Mouse (Mus musculus) kidney, postnatal 14 days (tissue): ENCODE measurements at regions not wholly inside any gene's neighbourhood (a gene's known extent, or its start where the extent isn't known, plus 50 kb on each side); places are given as distances from the start of the nearest gene placed in this dataset.

Experiments used
- DNase-seq: peaks from one replicate; pipeline ENCODE4 v3.0.0; 2022; ENCODE audit warnings: mixed read lengths

GRCm38 (mm10) chr3:14952169-14952729 is 66.2 kb downstream of the Car2 start:
- DNase-seq = no peak

GRCm38 (mm10) chr3:14952951-14953350 is 66.9 kb downstream of the Car2 start:
- no peak for DNase-seq

DNA sequence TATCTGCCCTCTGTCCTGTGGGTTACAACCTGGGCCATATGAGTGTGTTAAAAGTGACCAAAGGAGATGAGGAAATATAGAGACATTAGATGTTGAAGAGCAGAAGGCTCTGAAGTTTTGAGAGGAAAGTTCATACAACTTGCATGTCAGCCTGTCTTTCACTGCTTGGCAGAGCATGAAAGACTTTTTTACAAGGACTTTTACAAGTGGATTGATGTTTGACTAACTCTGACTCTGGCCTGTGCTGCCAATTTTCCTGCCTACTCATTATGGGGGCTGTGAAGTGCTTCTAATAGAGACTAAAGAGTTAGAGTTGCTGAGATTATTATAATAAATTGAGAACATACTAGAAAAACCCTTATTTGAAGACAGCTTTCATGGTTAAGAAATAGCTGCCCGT is 71.4 kb downstream of the Car2 start:
- DNase-seq = peak; percentile 52

DNA sequence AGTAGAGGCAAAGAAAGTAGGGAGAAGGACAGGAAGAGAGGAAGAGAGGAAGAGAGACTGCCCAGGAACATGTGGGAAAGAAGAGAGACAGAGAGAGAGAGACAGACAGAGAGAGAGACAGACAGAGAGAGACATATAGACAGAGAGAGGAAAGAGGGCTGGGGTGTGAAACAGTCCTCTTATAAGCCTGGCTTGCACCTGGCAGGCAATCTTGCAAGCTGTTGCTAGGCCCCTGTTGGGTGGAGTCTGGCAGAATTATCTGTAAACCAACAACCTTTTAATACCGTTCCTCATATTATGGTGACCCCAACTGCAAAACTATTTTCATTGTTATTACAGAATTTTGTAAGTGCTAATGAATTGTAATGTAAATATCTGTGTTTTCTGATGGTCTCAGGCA is 72.2 kb downstream of the Car2 start:
- DNase-seq = no peak

DNA sequence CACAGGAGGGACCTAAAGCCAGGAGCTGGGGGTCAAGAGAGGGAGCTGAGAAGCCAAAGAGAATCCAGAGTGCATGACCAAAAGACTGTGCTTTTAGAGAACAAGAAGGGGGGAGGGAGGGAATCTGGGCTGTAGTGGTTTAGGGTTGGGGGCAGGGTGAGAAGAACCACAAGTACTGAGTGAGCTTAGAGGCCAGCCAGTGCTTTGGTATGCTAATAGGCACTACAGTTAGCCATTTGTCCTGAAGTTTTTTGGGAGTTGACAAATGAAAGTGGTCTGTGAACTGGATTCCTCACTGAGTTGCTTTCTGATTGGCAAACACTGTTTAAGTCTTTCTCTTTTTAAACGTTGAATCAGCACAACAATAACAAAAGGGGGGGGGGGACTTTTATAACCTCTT is 73.5 kb downstream of the Car2 start:
- peak; percentile 37 for DNase-seq

DNA sequence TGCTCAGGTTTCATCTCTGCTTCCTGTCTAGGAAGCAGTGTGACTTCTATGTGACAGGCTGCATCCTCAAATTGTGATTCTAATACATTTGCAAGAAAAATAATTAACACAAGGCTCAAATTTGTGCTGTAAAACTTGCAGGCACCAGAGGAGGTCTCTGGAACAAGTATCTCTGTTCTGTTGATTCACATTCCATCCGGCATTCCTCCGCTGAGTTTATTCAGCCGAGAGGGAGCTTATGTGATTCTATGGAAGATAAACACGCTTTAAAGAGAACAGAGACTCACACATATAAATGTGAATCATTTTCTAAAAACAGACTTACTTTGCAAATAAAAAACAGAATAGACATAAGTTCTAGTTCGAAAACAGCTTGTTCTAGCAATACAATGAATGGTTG is 78.7 kb downstream of the Car2 start:
- DNase-seq = no peak

DNA sequence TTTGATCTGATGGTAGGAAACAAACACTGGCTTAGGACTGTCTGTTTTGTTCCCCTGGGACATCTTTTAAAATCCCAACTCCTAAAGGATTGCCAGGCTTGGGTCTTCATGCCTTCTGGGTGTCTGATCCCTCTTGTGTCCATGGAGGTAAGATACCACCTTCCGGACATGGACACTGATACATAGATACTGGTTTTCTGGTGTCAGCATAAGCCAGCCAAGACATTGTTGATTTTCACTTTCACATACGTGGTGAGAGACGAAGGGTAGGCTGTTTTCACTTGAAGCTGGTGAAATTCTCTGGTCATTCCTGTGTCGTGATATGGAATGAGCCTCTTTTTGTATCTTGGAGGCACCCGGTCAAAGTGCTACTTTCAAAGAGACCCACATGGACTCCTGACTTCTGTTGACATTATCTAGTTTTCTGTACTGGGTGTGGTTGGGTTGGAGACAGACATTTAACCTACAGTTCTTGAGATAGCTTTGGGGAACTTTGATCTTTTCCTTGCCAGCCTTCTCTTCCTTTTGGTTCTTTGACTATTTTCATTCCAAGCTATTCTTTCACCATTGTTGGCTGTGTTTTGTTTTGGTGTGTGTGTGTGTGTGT is 79.5 kb downstream of the Car2 start:
- no peak for DNase-seq

GRCm38 (mm10) chr3:14967235-14967634 is 81.2 kb downstream of the Car2 start:
- DNase-seq = peak; percentile 44

GRCm38 (mm10) chr3:14968345-14968744 is 82.3 kb downstream of the Car2 start:
- no peak for DNase-seq

- DNase-seq = no peak
Observed at GRCm38 (mm10) chr3:14969698-14970097, 83.6 kb downstream of the Car2 start.

- DNase-seq = no peak
Observed at GRCm38 (mm10) chr3:14971647-14972046, 85.6 kb downstream of the Car2 start.

DNA sequence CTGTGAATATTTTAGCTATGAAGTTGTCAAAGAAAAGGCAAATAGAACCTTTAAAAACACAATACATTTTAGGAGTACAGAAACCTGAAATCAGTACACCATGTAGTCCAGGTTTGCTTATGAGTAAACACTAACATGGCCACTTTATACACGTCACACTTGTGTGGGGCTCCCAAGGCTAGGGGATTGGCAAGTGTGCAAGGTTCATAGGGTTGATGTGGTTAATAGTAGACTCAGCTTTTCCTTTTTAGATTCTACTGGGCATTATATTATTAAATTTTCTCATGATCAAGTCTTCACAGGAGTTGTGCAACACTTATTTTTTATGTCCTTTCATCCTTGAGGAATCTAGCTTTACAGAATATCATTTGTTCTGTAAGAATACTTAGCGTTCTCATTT is 88.7 kb downstream of the Car2 start:
- DNase-seq = no peak

DNA sequence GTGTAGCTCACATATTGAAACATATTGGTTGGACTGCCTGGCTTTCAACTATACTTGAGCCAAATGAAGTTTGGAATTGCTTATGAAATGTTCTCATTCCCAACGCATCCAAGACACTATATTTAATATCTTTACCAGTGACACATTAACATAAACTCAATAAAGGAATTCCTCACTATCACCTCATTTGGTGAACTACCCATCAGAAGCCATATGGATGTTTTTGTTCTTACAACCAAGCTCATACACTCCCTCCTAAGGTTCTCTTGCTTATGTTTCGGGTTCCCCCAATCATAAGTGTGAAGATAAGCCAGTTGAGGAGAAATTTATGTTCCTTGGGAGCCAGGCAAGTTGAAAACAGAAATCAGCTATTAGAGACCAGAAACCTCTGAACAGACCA is 89.1 kb downstream of the Car2 start:
- no peak for DNase-seq

- DNase-seq = no peak
Observed at GRCm38 (mm10) chr3:14979116-14979613, 93.1 kb downstream of the Car2 start.

DNA sequence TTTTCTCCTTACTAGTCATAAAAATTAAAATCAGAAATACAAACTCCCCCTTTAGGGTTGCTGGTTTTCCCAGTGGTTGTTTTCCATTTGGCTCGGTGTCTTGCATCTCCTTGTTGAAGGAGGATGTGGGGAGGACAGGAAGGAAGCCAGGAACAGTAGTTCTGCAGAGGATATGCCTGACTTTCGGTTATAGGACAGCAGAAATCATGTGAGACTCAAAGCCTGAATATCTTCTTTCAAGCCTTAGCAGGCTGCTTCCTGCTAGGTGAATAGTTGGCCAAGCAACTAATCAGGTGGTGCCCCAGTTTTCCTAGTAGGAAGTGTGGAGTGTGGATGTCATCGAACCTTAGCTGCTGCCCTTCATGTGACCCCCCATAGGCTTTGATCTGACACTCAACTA is 103.6 kb downstream of the Car2 start:
- peak; percentile 6 for DNase-seq

GRCm38 (mm10) chr3:14993936-14994335 is 107.9 kb downstream of the Car2 start:
- no peak for DNase-seq

DNA sequence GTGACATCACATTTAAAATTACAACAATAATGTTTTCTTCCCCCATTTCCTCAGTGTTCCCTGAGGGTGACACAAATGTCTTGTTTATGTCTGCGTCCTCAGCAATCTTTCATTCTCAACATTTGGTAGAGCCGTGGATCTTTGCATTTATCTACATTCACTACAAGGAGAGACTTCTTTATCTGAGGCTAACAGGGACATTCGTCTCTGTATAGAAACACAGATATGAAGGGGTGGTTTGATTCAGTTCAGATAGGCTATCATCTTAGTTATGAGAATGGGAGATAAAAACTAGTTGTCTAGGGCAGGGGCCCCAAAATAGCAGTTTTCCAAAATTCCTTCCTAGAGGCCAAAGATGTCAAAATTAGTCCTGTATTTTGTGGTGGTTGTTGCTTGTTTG is 111.2 kb downstream of the Car2 start:
- no peak for DNase-seq

- no peak for DNase-seq
Observed at GRCm38 (mm10) chr3:14998521-14998920, 112.4 kb downstream of the Car2 start.

DNA sequence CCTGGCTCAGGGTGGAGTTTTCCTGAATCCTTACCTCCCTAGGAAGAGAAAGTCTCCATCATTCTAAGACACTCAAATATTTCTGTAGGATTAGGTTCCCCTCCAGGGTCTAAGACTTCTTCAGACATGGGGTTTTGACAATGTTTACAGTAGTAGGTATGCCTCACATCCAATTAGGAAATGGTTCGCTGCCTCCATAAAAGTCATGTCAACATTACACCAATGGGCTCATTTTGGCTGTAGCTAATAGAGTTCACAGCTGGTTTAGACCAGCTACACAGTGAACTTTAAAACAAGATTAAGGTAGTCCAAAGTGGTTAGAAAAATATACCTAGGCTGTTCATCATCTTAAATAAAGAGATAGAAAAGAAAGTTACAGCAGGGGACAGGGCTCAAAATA is 113.3 kb downstream of the Car2 start:
- no peak for DNase-seq

DNA sequence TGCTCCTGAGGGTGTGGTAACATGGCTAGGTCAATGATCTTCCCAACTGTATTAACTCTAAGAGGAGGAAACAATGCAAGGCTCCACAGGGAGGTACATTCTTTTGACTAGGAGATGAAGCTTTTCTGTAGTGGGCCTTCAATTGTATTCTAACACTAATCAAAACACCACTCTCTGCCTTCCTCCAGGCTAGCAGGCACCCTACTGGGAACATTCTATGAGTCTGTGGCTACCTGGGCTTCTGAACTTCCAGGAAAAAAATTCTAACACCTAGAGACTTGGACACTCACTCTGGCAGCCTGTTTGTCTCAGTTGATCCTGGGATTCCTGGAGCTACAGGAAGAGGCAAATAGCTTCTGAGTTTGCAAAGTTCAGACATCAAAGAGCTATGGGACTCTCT is 113.8 kb downstream of the Car2 start:
- no peak for DNase-seq

- DNase-seq = no peak
Observed at GRCm38 (mm10) chr3:15000657-15001056, 114.6 kb downstream of the Car2 start.

- peak; percentile 10 for DNase-seq
Observed at GRCm38 (mm10) chr3:15007821-15008220, 121.7 kb downstream of the Car2 start.

GRCm38 (mm10) chr3:15008501-15008900 is 122.4 kb downstream of the Car2 start:
- DNase-seq = no peak

- DNase-seq = no peak
Observed at GRCm38 (mm10) chr3:15009747-15010146, 123.7 kb downstream of the Car2 start.

DNA sequence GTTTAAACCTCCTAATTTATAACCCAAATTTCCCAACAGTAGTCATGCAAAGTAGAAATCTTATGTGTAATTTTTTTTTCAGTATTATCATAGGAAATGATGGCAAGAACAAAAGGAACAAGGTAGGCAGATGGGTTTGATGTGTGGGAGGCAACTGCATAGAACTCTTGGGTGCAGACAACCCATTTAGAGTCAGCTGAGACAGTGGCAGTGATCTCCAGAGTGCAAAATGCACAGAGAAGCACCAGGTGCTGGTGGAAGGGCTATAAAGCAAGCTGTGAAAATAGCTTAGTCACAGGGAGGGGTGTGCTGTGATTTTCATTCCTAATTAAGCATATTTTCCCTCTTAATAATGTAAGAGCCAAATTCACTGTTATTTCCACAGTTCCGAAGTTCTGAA is 130.5 kb downstream of the Car2 start:
- DNase-seq = no peak
